Mouse (Mus musculus) liver, adult 2 months (tissue): Measurements from ENCODE around the gene Slc25a47.

ENCODE experiments used
- CTCF ChIP-seq: fragments of 200-500 bp; IDR thresholded peaks from 2 replicates; pipeline ENCODE4 v1.5.1; 2011; ENCODE audit warnings: low read depth, low read length, control low read depth
- POLR2A ChIP-seq: fragments of 200-500 bp; IDR thresholded peaks from 2 replicates; pipeline ENCODE4 v1.6.1; 2011; ENCODE audit warnings: low read length, control low read depth; ENCODE audit not compliant: insufficient read depth; ENCODE audit errors: extremely low read depth

DNA sequence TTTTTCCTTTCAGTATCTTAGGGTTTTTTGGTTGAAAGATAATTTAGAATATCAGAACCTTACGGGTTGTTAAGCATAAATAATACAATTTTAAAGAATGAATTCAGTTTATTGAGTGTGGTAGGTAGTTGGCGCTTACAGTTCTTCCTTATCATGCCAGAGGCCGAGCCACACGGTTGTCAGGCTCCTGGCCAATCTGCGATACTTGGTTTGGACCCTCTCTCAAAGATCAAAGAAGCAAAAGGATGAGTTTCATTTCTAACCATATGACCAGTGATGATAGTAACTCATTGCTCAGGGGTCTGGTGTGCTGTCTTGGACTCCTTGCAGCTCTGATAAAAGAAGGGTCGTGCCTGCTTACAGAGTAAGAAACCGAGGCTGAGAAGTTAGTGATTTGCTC lies 25.5 kb upstream of the Slc25a47 start:
- TF ChIP-seq POLR2A (no peak), CTCF (no peak)
